Mouse (Mus musculus): Measurements from ENCODE around the gene Sdr9c7. TPM values are rescaled to one million over a fixed set of nuclear protein-coding genes. Genes with fewer than 3 reads are reported as not detected.
"Not testable (repeated sequence)": the region's sequence is repeated elsewhere in the genome, so short reads cannot be mapped to it uniquely, and the experiment has no call there.

The Sdr9c7 gene
- polyA plus RNA-seq, 1 experiment: not detected

DNA sequence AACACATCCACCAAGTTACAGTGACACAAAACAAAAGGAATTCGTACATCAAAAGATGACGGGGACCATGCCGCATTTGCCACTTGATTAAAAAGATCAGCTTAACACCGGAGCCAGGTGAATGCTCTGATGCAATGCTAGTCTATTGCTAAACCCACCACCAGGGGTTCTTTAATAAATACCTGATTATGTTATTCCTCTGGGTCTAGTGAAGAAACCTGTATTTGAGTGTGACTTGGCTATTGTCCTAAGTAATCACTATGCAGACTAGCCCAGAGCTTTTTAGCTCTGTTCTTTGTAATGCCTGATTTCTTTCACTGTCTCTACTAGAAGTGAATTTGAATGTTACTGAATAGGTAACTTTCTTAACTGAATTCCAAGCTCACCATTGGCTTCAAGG, 17.3 kb upstream of the Sdr9c7 start:
- H3K27me3 ChIP-seq (ENCODE audit: control insufficient read depth): no peaks in the 10 kb centered on the region
- H3K4me1 ChIP-seq (ENCODE audit: control insufficient read depth): peaks cover 14% of the 10 kb centered on the region
- no peaks in the 10 kb centered on the region for H3K9me3 ChIP-seq (ENCODE audit: control insufficient read depth, low read length)
- TF ChIP-seq TAL1 (IDR thresholded peaks at IDR 0.05; ENCODE audit: low read length): no peak
- no peak for TF ChIP-seq GATA1 (IDR thresholded peaks at IDR 0.05; ENCODE audit: low read length)
- H3K4me3 ChIP-seq (replicated peaks): no peak overlapping the region
- no peaks in the 10 kb centered on the region for H3K36me3 ChIP-seq (ENCODE audit: control insufficient read depth)

DNA sequence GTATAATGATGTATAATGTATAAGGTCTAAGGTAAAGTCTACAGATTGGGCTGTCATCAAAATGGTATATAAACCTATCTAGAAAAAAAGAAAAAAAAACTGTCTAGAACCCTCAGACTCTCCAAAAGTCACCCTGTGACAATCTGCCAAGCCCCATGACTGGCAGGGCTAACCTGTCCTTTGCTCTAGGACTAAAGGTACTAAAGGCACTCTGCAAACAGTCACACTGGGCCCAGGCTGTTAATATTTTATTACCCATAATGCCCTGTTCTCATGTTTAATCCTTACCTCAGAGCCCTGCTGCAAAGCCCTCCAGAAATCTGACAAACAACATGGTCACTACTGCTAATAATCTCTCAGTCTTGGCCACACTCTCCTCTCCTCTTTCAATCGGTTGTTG, 11.8 kb upstream of the Sdr9c7 start:
- Histone ChIP-seq H3K4me1 (ENCODE audit: control insufficient read depth) (no peaks in the 10 kb centered on the region), H3K9me3 (ENCODE audit: control insufficient read depth, low read length) (no peaks in the 10 kb centered on the region), H3K27me3 (ENCODE audit: control insufficient read depth) (no peaks in the 10 kb centered on the region), H3K4me3 (replicated peaks) (no peak overlapping the region), H3K36me3 (ENCODE audit: control insufficient read depth) (no peaks in the 10 kb centered on the region)
- TF ChIP-seq GATA1 (IDR thresholded peaks at IDR 0.05; ENCODE audit: low read length) (no peak), TAL1 (IDR thresholded peaks at IDR 0.05; ENCODE audit: low read length) (no peak)

GRCm38 (mm10) chr10:127886971-127887370, 11.3 kb upstream of the Sdr9c7 start:
- no peak overlapping the region for H3K4me3 ChIP-seq (replicated peaks)
- H3K27me3 ChIP-seq (ENCODE audit: control insufficient read depth): no peaks in the 10 kb centered on the region
- TF ChIP-seq GATA1 (IDR thresholded peaks at IDR 0.05; ENCODE audit: low read length) (no peak), TAL1 (IDR thresholded peaks at IDR 0.05; ENCODE audit: low read length) (no peak)
- no peaks in the 10 kb centered on the region for H3K9me3 ChIP-seq (ENCODE audit: control insufficient read depth, low read length)
- no peaks in the 10 kb centered on the region for H3K4me1 ChIP-seq (ENCODE audit: control insufficient read depth)
- no peaks in the 10 kb centered on the region for H3K36me3 ChIP-seq (ENCODE audit: control insufficient read depth)

GRCm38 (mm10) chr10:127888605-127889004, 9.7 kb upstream of the Sdr9c7 start, which contains the start of gene Rdh7:
TSS of gene Rdh7 (minus strand) at chr10:127888817.
- Histone ChIP-seq H3K36me3 (ENCODE audit: control insufficient read depth) (no peaks in the 10 kb centered on the region), H3K27me3 (ENCODE audit: control insufficient read depth) (no peaks in the 10 kb centered on the region), H3K4me1 (ENCODE audit: control insufficient read depth) (no peaks in the 10 kb centered on the region), H3K4me3 (replicated peaks) (no peak within 1 kb of the TSS), H3K9me3 (ENCODE audit: control insufficient read depth, low read length) (no peaks in the 10 kb centered on the region)
- TF ChIP-seq GATA1 (IDR thresholded peaks at IDR 0.05; ENCODE audit: low read length): no peak
- TF ChIP-seq TAL1 (IDR thresholded peaks at IDR 0.05; ENCODE audit: low read length): no peak

DNA sequence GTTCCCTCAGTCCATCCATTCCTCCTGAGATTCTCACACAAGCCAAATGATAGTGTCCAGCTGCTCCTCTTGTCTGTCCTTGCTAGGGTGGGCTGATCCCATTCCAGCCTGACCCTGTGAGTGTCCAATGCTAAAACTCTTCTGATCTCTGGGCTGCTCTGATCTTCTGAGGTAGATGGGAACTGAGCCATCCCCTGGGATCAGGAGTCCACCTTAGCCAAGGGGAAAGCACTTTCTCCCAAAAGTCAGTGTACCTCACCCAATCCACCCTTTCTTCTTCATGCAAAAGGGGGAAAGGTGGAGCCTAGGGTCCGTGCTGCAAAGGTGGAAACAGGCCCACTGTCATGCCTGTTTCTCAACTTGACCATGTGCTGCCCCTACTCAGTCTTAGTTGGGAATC, 6.8 kb upstream of the Sdr9c7 start:
- no peaks in the 10 kb centered on the region for H3K9me3 ChIP-seq (ENCODE audit: control insufficient read depth, low read length)
- no peaks in the 10 kb centered on the region for H3K4me1 ChIP-seq (ENCODE audit: control insufficient read depth)
- no peaks in the 10 kb centered on the region for H3K36me3 ChIP-seq (ENCODE audit: control insufficient read depth)
- H3K4me3 ChIP-seq (replicated peaks): no peak overlapping the region
- no peak for TF ChIP-seq GATA1 (IDR thresholded peaks at IDR 0.05; ENCODE audit: low read length)
- no peaks in the 10 kb centered on the region for H3K27me3 ChIP-seq (ENCODE audit: control insufficient read depth)

DNA sequence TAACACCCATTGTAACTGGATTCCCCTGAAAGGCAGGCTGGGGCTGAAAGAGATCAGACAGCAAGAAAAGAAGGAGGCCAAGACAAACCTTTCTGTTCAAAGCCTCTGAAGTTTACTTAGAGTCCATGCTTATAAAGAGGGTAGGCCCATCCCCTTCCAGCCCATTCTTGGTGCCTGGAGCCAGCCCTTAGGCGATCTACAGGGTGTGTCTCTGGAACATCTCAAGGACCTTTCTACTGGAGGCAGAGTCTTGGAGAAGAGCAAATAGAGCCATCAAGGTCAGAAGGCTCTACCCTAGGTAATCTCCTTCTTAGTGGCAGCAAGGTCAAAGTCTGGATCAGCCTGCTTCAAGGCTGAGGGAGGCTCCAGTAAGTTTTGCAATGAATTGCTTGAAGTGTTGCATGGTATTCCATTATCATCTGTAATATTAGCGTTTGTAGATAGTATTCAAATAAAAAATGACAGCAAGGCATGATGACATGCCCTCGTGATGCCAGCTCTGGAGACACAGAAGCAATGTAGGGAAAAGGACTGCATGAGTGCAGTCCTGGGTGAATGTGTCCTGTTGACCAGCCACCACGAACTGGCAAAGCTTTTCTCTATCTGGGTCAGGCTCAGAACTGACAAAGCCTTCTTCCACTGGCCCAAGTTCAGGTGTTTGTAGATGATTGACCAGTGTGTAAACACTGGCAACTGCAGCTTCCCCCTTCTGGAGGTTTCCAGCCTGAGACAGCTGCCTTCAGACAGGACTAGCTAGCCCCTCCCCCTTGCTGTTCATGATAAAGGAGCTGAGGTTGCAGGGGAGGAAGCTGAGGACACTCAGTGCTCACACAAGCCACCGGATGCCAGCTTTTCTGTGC, 4.9 kb upstream of the Sdr9c7 start:
- H3K27me3 ChIP-seq (ENCODE audit: control insufficient read depth); H3K36me3 ChIP-seq (ENCODE audit: control insufficient read depth); H3K9me3 ChIP-seq (ENCODE audit: control insufficient read depth, low read length); H3K4me3 ChIP-seq (replicated peaks); H3K4me1 ChIP-seq (ENCODE audit: control insufficient read depth): not testable (repeated sequence)

GRCm38 (mm10) chr10:127896705-127897104, 1.6 kb upstream of the Sdr9c7 start:
- TF ChIP-seq GATA1 (IDR thresholded peaks at IDR 0.05; ENCODE audit: low read length) (no peak), TAL1 (IDR thresholded peaks at IDR 0.05; ENCODE audit: low read length) (no peak)
- H3K4me3 ChIP-seq (replicated peaks): no peak overlapping the region
- H3K9me3 ChIP-seq (ENCODE audit: control insufficient read depth, low read length): no peaks in the 10 kb centered on the region

GRCm38 (mm10) chr10:127897506-127897905, 812 bp upstream of the Sdr9c7 start:
- Histone ChIP-seq H3K9me3 (ENCODE audit: control insufficient read depth, low read length) (no peaks in the 10 kb centered on the region), H3K36me3 (ENCODE audit: control insufficient read depth) (no peaks in the 10 kb centered on the region), H3K27me3 (ENCODE audit: control insufficient read depth) (no peaks in the 10 kb centered on the region), H3K4me3 (replicated peaks) (no peak overlapping the region), H3K4me1 (ENCODE audit: control insufficient read depth) (no peaks in the 10 kb centered on the region)
- TF ChIP-seq GATA1 (IDR thresholded peaks at IDR 0.05; ENCODE audit: low read length) (no peak), TAL1 (IDR thresholded peaks at IDR 0.05; ENCODE audit: low read length) (no peak)

More at GRCm38 (mm10) chr10:127896705-127897104, 1.6 kb upstream of the Sdr9c7 start:
- Histone ChIP-seq H3K4me1 (ENCODE audit: control insufficient read depth) (no peaks in the 10 kb centered on the region), H3K36me3 (ENCODE audit: control insufficient read depth) (no peaks in the 10 kb centered on the region), H3K27me3 (ENCODE audit: control insufficient read depth) (no peaks in the 10 kb centered on the region)

DNA sequence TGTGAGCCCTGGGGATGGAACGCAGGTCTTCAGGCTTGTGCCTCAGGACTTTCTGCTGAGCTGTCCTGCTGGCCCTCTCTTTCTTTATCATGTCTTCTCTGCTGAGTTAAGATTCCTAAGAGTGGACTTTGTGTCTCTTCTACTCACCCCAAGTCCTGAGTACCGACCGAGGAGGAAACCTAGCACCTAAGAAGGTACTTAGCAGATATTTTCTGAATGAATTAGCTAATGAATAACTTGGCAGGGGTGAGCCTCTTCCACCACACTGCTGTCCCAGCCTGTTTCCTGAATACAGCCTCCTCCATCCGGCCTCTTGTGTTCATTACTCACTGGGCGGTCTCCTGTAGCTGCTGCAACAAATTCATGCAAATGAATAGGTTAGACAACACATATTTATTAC, 1.5 kb downstream of the Sdr9c7 start:
- no peaks in the 10 kb centered on the region for H3K9me3 ChIP-seq (ENCODE audit: control insufficient read depth, low read length)
- TF ChIP-seq GATA1 (IDR thresholded peaks at IDR 0.05; ENCODE audit: low read length) (no peak), TAL1 (IDR thresholded peaks at IDR 0.05; ENCODE audit: low read length) (no peak)
- H3K4me3 ChIP-seq (replicated peaks): no peak overlapping the region
- no peaks in the 10 kb centered on the region for H3K36me3 ChIP-seq (ENCODE audit: control insufficient read depth)
- H3K27me3 ChIP-seq (ENCODE audit: control insufficient read depth): no peaks in the 10 kb centered on the region
- no peaks in the 10 kb centered on the region for H3K4me1 ChIP-seq (ENCODE audit: control insufficient read depth)

- TF ChIP-seq GATA1 (IDR thresholded peaks at IDR 0.05; ENCODE audit: low read length) (no peak), TAL1 (IDR thresholded peaks at IDR 0.05; ENCODE audit: low read length) (no peak)
- no peaks in the 10 kb centered on the region for H3K9me3 ChIP-seq (ENCODE audit: control insufficient read depth, low read length)
- no peaks in the 10 kb centered on the region for H3K4me1 ChIP-seq (ENCODE audit: control insufficient read depth)
- H3K36me3 ChIP-seq (ENCODE audit: control insufficient read depth): no peaks in the 10 kb centered on the region
- H3K4me3 ChIP-seq (replicated peaks): no peak overlapping the region
- no peaks in the 10 kb centered on the region for H3K27me3 ChIP-seq (ENCODE audit: control insufficient read depth)
Observed at GRCm38 (mm10) chr10:127901751-127902150, 3.4 kb downstream of the Sdr9c7 start.
